Mouse (Mus musculus): Measurements from ENCODE around the gene Pros1. TPM values are rescaled to one million over a fixed set of nuclear protein-coding genes. Genes with fewer than 3 reads are reported as not detected.
A peak's percentile ranks its signal among the peaks of the same experiment; 100 is the strongest.

Gene Pros1
- polyA plus RNA-seq, 1 experiment from 2014 or later = 60.3 TPM

GRCm38 (mm10) chr16:62915530-62915929 is 61.4 kb downstream of the Pros1 start:
- 79% methylated on average over 5 of the region's 5 CpGs for WGBS
- Histone ChIP-seq H3K9me3 (ENCODE audit: low read depth, low read length) (no peaks in the 10 kb centered on the region), H3K4me2 (no peak overlapping the region), H3K9ac (no peak overlapping the region), H3K4me1 (ENCODE audit: insufficient read depth) (no peaks in the 10 kb centered on the region), H3K27ac (ENCODE audit: low read depth) (no peak overlapping the region), H3K36me3 (ENCODE audit: insufficient read depth) (0 out of 2 replicates have a peak, but pooled peaks cover 2% of the 10 kb centered on the region), H3K4me3 (ENCODE audit: low read depth, low read length) (no peak overlapping the region), H3K27me3 (ENCODE audit: insufficient read depth, low read length) (no peaks in the 10 kb centered on the region)
- ATAC-seq (ENCODE audit: insufficient read depth) (no peak), DNase-seq (no peak)
- TF ChIP-seq CTCF (IDR thresholded peaks at IDR 0.05; ENCODE audit: low read depth) = no peak

DNA sequence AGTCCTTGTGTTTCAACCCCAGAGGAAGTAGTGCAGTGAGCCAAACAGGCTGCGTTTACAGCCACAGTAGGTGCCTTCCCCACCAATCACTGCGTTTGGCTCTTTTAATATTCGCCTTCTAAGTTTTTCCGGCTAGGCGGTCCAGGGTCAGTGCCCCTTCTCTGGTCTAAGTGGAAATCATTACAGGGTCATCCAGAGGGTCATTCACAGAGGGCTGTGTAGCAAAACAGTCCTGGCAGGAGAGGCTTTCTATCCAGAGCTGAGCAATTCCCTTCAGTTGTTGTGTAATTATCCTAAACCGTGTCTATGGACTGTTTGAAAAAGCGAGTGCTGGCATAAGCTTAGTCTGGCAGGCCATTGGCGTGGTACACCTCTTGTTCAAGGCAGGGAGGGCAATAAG is 68.1 kb downstream of the Pros1 start:
- no peak for ATAC-seq (ENCODE audit: insufficient read depth)
- no peak overlapping the region for H3K9ac ChIP-seq

DNA sequence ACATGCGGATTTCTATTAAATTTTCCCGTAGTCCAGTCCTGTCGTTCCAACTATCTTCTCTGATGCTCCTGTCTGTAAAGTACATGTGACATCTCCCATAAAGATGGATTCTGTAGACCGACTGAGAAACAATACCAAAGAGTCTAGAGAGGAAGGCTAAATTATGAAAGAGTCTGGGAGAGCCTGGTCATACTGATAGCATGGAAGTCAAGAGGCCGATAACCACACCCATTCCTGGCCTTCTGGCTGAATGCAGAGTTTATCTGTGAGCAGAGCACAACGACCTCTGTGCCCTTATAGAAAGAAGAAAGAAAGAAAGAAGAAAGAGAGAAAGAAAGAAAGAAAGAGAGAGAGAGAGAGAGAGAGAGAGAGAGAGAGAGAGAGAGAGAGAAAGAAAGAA is 77.2 kb downstream of the Pros1 start:
- H3K4me2 ChIP-seq = no peak overlapping the region
- H3K27me3 ChIP-seq (ENCODE audit: insufficient read depth, low read length) = no peaks in the 10 kb centered on the region
- H3K27ac ChIP-seq (ENCODE audit: low read depth) = no peak overlapping the region
- no peak overlapping the region for H3K4me3 ChIP-seq (ENCODE audit: low read depth, low read length)
- H3K36me3 ChIP-seq (ENCODE audit: insufficient read depth) = no peaks in the 10 kb centered on the region
- DNase-seq = no peak
- no peak for ATAC-seq (ENCODE audit: insufficient read depth)
- H3K9me3 ChIP-seq (ENCODE audit: low read depth, low read length) = no peaks in the 10 kb centered on the region
- no peak for TF ChIP-seq CTCF (IDR thresholded peaks at IDR 0.05; ENCODE audit: low read depth)
- WGBS = 77% methylated on average over 6 of the region's 6 CpGs
- H3K9ac ChIP-seq = no peak overlapping the region
- no peaks in the 10 kb centered on the region for H3K4me1 ChIP-seq (ENCODE audit: insufficient read depth)

More for the DNA sequence above, 68.1 kb downstream of the Pros1 start:
- WGBS = 59% methylated on average over 8 of the region's 8 CpGs
- H3K4me1 ChIP-seq (ENCODE audit: insufficient read depth) = no peaks in the 10 kb centered on the region
- H3K9me3 ChIP-seq (ENCODE audit: low read depth, low read length) = no peaks in the 10 kb centered on the region
- 0 out of 2 replicates have a peak, but pooled peaks cover 2% of the 10 kb centered on the region for H3K36me3 ChIP-seq (ENCODE audit: insufficient read depth)
- no peak overlapping the region for H3K4me2 ChIP-seq
- H3K27ac ChIP-seq (ENCODE audit: low read depth) = no peak overlapping the region
- no peak overlapping the region for H3K4me3 ChIP-seq (ENCODE audit: low read depth, low read length)
- TF ChIP-seq CTCF (IDR thresholded peaks at IDR 0.05; ENCODE audit: low read depth) = no peak
- H3K27me3 ChIP-seq (ENCODE audit: insufficient read depth, low read length) = no peaks in the 10 kb centered on the region
- DNase-seq = no peak

GRCm38 (mm10) chr16:62936316-62936715 is 82.2 kb downstream of the Pros1 start:
- H3K4me3 ChIP-seq (ENCODE audit: low read depth, low read length) = no peak overlapping the region

GRCm38 (mm10) chr16:62940388-62941003 is 86.4 kb downstream of the Pros1 start:
- Histone ChIP-seq H3K27ac (ENCODE audit: low read depth) (no peak overlapping the region), H3K36me3 (ENCODE audit: insufficient read depth) (no peaks in the 10 kb centered on the region), H3K9ac (peak overlapping the region; percentile 32; the same call in 1 of the 2 replicates), H3K9me3 (ENCODE audit: low read depth, low read length) (no peaks in the 10 kb centered on the region), H3K4me2 (peak overlapping the region; percentile 51), H3K4me3 (ENCODE audit: low read depth, low read length) (no peak overlapping the region), H3K27me3 (ENCODE audit: insufficient read depth, low read length) (no peaks in the 10 kb centered on the region), H3K4me1 (ENCODE audit: insufficient read depth) (no peaks in the 10 kb centered on the region)
- ATAC-seq (ENCODE audit: insufficient read depth) = peak; percentile 76
- 19% methylated on average over 16 of the region's 16 CpGs for WGBS
- peak; percentile 96 for DNase-seq
- peak; percentile 94 for TF ChIP-seq CTCF (IDR thresholded peaks at IDR 0.05; ENCODE audit: low read depth)

More at GRCm38 (mm10) chr16:62936316-62936715, 82.2 kb downstream of the Pros1 start:
- Histone ChIP-seq H3K27ac (ENCODE audit: low read depth) (no peak overlapping the region), H3K9me3 (ENCODE audit: low read depth, low read length) (no peaks in the 10 kb centered on the region), H3K27me3 (ENCODE audit: insufficient read depth, low read length) (no peaks in the 10 kb centered on the region), H3K9ac (no peak overlapping the region), H3K4me2 (no peak overlapping the region), H3K4me1 (ENCODE audit: insufficient read depth) (no peaks in the 10 kb centered on the region), H3K36me3 (ENCODE audit: insufficient read depth) (no peaks in the 10 kb centered on the region)
- ATAC-seq (ENCODE audit: insufficient read depth) = no peak
- no peak for TF ChIP-seq CTCF (IDR thresholded peaks at IDR 0.05; ENCODE audit: low read depth)
- WGBS = 44% methylated on average over 11 of the region's 11 CpGs
- DNase-seq = no peak

- no peaks in the 10 kb centered on the region for H3K36me3 ChIP-seq (ENCODE audit: insufficient read depth)
- ATAC-seq (ENCODE audit: insufficient read depth) (no peak), DNase-seq (no peak)
- no peak overlapping the region for H3K27ac ChIP-seq (ENCODE audit: low read depth)
- no peaks in the 10 kb centered on the region for H3K27me3 ChIP-seq (ENCODE audit: insufficient read depth, low read length)
- no peaks in the 10 kb centered on the region for H3K9me3 ChIP-seq (ENCODE audit: low read depth, low read length)
- H3K4me1 ChIP-seq (ENCODE audit: insufficient read depth) = no peaks in the 10 kb centered on the region
- WGBS = 77% methylated on average over 10 of the region's 10 CpGs
- no peak overlapping the region for H3K4me2 ChIP-seq
- no peak overlapping the region for H3K9ac ChIP-seq
- no peak overlapping the region for H3K4me3 ChIP-seq (ENCODE audit: low read depth, low read length)
- TF ChIP-seq CTCF (IDR thresholded peaks at IDR 0.05; ENCODE audit: low read depth) = no peak
Measured at GRCm38 (mm10) chr16:62941763-62942162, 87.7 kb downstream of the Pros1 start.

DNA sequence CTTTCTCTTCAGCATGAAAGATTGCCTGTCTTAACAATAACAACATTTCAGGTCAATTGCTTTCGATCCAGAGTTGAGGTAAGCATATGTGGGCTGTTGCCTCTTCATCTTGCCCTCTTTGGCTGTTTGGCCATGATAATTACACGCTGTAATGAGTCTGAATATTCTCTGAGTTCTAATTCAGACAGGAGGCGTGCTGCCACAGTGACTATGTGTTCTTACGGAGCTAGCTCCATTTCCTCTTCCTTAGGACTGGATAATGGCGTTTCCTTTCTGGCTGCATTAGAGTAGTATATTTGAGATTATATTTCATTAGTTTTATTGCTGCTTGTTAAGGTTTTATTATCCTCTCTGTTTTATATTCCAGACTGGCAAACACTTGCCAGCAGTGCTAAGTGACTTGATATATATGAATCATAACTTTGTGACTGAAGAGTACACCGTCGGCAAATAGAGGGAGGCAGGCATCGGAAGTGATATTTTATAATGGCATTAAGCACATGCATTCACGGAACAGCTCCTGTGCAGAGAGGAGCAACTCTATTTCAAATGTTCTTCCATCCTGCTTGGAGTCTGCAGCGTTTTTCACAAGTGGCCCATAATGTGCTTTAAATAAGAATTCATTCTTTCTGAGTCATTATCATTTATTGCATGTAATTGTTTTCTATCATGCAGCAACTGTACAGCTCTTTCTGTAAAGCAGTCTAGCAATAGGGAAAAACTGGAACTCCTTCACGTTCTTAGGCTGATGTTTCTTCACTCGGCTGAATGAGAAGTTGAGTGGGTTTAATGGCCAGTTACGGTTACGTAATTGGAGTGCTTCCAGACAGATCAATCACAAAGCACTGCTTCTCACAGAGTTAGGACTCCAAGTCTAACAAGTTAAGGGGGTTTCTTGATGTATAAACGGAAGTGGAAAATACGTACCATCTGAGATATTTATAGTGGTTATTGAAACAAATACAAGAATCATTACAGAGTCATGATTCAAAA is 88.6 kb downstream of the Pros1 start:
- no peak overlapping the region for H3K4me2 ChIP-seq
- no peaks in the 10 kb centered on the region for H3K9me3 ChIP-seq (ENCODE audit: low read depth, low read length)
- no peak for TF ChIP-seq CTCF (IDR thresholded peaks at IDR 0.05; ENCODE audit: low read depth)
- DNase-seq (peak; percentile 78), ATAC-seq (ENCODE audit: insufficient read depth) (no peak)
- no peak overlapping the region for H3K27ac ChIP-seq (ENCODE audit: low read depth)
- no peaks in the 10 kb centered on the region for H3K4me1 ChIP-seq (ENCODE audit: insufficient read depth)
- H3K36me3 ChIP-seq (ENCODE audit: insufficient read depth) = no peaks in the 10 kb centered on the region
- H3K4me3 ChIP-seq (ENCODE audit: low read depth, low read length) = no peak overlapping the region
- H3K9ac ChIP-seq = no peak overlapping the region
- H3K27me3 ChIP-seq (ENCODE audit: insufficient read depth, low read length) = no peaks in the 10 kb centered on the region
- WGBS = 55% methylated on average over 16 of the region's 16 CpGs

Data from lung, embryonic 14.5 days (tissue).